Mouse (Mus musculus) lung, embryonic 15.5 days (tissue): ENCODE measurements at regions not wholly inside any gene's neighbourhood (a gene's known extent, or its start where the extent isn't known, plus 50 kb on each side); places are given as distances from the start of the nearest gene placed in this dataset.

ENCODE experiments used
- ATAC-seq: fragments of 200-750 bp; cut with Nextera tagmentation; 2 replicates; pipeline ENCODE4 v1.8.0; 2017; ENCODE audit warnings: moderate number of reproducible peaks, borderline replicate concordance; ENCODE audit not compliant: low FRiP score, low TSS enrichment; ENCODE audit errors: extremely low read depth
- H3K27ac ChIP-seq: fragments of 300-500 bp; sonication (generic); 2 replicates; pipeline ENCODE4 v1.5.1; 2015; ENCODE audit warnings: moderate library complexity, mild to moderate bottlenecking, inconsistent platforms
- H3K27me3 ChIP-seq: fragments of 300-500 bp; sonication (generic); 2 replicates; pipeline ENCODE4 v1.6.1; 2015; ENCODE audit warnings: inconsistent platforms
- H3K36me3 ChIP-seq: fragments of 300-500 bp; sonication (generic); 2 replicates; pipeline ENCODE4 v1.6.1; 2015; ENCODE audit warnings: inconsistent platforms
- H3K4me1 ChIP-seq: fragments of 300-500 bp; sonication (generic); 2 replicates; pipeline ENCODE4 v1.6.1; 2015; ENCODE audit warnings: inconsistent platforms
- H3K4me2 ChIP-seq: fragments of 300-500 bp; sonication (generic); 2 replicates; pipeline ENCODE4 v1.6.1; 2015; ENCODE audit warnings: inconsistent platforms, mild to moderate bottlenecking, moderate library complexity
- H3K4me3 ChIP-seq: fragments of 300-500 bp; sonication (generic); 2 replicates; pipeline ENCODE4 v1.5.1; 2015; ENCODE audit warnings: mild to moderate bottlenecking, inconsistent platforms
- H3K9ac ChIP-seq: fragments of 300-500 bp; sonication (generic); 2 replicates; pipeline ENCODE4 v1.6.1; 2015; ENCODE audit warnings: inconsistent platforms
- H3K9me3 ChIP-seq: fragments of 300-500 bp; sonication (generic); 2 replicates; pipeline ENCODE4 v1.6.1; 2016; ENCODE audit warnings: inconsistent platforms
- WGBS: fragments of 180-500 bp; shearing (Covaris S2); methylation state at CpG from one replicate; pipeline ENCODE4 v1.1.7; 2015; 5-methylcytosine and 5-hydroxymethylcytosine counted together

GRCm38 (mm10) chr15:86566111-86566510 lies 351.9 kb downstream of the Tbc1d22a start:
- no peak overlapping the region for H3K4me3 ChIP-seq
- WGBS: 61% methylated on average over 3 of the region's 3 CpGs
- no peak for ATAC-seq
- H3K4me1 ChIP-seq: no peaks in the 10 kb centered on the region
- H3K36me3 ChIP-seq: no peaks in the 10 kb centered on the region
- H3K4me2 ChIP-seq: no peak overlapping the region
- no peaks in the 10 kb centered on the region for H3K27me3 ChIP-seq
- no peak overlapping the region for H3K9ac ChIP-seq
- H3K9me3 ChIP-seq: no peaks in the 10 kb centered on the region
- H3K27ac ChIP-seq: no peak overlapping the region

GRCm38 (mm10) chr15:86574311-86574710 lies 360.1 kb downstream of the Tbc1d22a start:
- no peaks in the 10 kb centered on the region for H3K4me1 ChIP-seq
- no peak overlapping the region for H3K4me2 ChIP-seq
- no peaks in the 10 kb centered on the region for H3K36me3 ChIP-seq
- no peaks in the 10 kb centered on the region for H3K9me3 ChIP-seq
- no peaks in the 10 kb centered on the region for H3K27me3 ChIP-seq
- WGBS: 66% methylated on average over 5 of the region's 5 CpGs
- no peak overlapping the region for H3K4me3 ChIP-seq
- H3K9ac ChIP-seq: no peak overlapping the region
- no peak for ATAC-seq
- no peak overlapping the region for H3K27ac ChIP-seq

- Histone ChIP-seq H3K9ac (no peak overlapping the region), H3K4me3 (no peak overlapping the region), H3K4me1 (no peaks in the 10 kb centered on the region), H3K36me3 (no peaks in the 10 kb centered on the region), H3K27me3 (no peaks in the 10 kb centered on the region), H3K9me3 (no peaks in the 10 kb centered on the region), H3K27ac (no peak overlapping the region), H3K4me2 (no peak overlapping the region)
- 34% methylated on average over 5 of the region's 5 CpGs for WGBS
- ATAC-seq: no peak
These were observed 362.4 kb downstream of the Tbc1d22a start for GRCm38 (mm10) chr15:86576666-86577065.

GRCm38 (mm10) chr15:86578689-86579088 lies 364.4 kb downstream of the Tbc1d22a start:
- Histone ChIP-seq H3K4me1 (no peaks in the 10 kb centered on the region), H3K4me3 (no peak overlapping the region), H3K9ac (no peak overlapping the region), H3K27ac (no peak overlapping the region), H3K27me3 (no peaks in the 10 kb centered on the region), H3K9me3 (no peaks in the 10 kb centered on the region), H3K36me3 (no peaks in the 10 kb centered on the region), H3K4me2 (no peak overlapping the region)
- WGBS: 77% methylated on average over 16 of the region's 16 CpGs
- no peak for ATAC-seq

GRCm38 (mm10) chr15:86582240-86583090 lies 368.2 kb downstream of the Tbc1d22a start:
- ATAC-seq: no peak
- Histone ChIP-seq H3K4me3 (no peak overlapping the region), H3K9ac (no peak overlapping the region), H3K36me3 (no peaks in the 10 kb centered on the region), H3K4me1 (no peaks in the 10 kb centered on the region), H3K9me3 (no peaks in the 10 kb centered on the region), H3K27me3 (no peaks in the 10 kb centered on the region), H3K27ac (no peak overlapping the region), H3K4me2 (no peak overlapping the region)
- 62% methylated on average over 7 of the region's 7 CpGs for WGBS

GRCm38 (mm10) chr15:86585716-86586115 lies 371.5 kb downstream of the Tbc1d22a start:
- Histone ChIP-seq H3K27ac (no peak overlapping the region), H3K27me3 (no peaks in the 10 kb centered on the region), H3K9me3 (no peaks in the 10 kb centered on the region), H3K4me2 (no peak overlapping the region), H3K36me3 (no peaks in the 10 kb centered on the region), H3K4me1 (no peaks in the 10 kb centered on the region), H3K4me3 (no peak overlapping the region), H3K9ac (no peak overlapping the region)
- ATAC-seq: no peak
- WGBS: 76% methylated on average over 4 of the region's 4 CpGs

- no peak overlapping the region for H3K9ac ChIP-seq
- H3K4me3 ChIP-seq: no peak overlapping the region
- WGBS: 61% methylated on average over 6 of the region's 6 CpGs
- H3K36me3 ChIP-seq: no peaks in the 10 kb centered on the region
- no peak overlapping the region for H3K4me2 ChIP-seq
- H3K27ac ChIP-seq: no peak overlapping the region
- no peaks in the 10 kb centered on the region for H3K27me3 ChIP-seq
- H3K9me3 ChIP-seq: no peaks in the 10 kb centered on the region
- no peak for ATAC-seq
- H3K4me1 ChIP-seq: no peaks in the 10 kb centered on the region
These were observed 372.9 kb downstream of the Tbc1d22a start for GRCm38 (mm10) chr15:86587209-86587608.

- Histone ChIP-seq H3K27ac (no peak overlapping the region), H3K36me3 (no peaks in the 10 kb centered on the region), H3K9me3 (no peaks in the 10 kb centered on the region), H3K4me1 (no peaks in the 10 kb centered on the region), H3K27me3 (no peaks in the 10 kb centered on the region), H3K4me3 (no peak overlapping the region), H3K4me2 (no peak overlapping the region), H3K9ac (no peak overlapping the region)
- no peak for ATAC-seq
- 71% methylated on average over 7 of the region's 7 CpGs for WGBS
These were observed 375.8 kb downstream of the Tbc1d22a start for GRCm38 (mm10) chr15:86590033-86590432.

- Histone ChIP-seq H3K9me3 (no peaks in the 10 kb centered on the region), H3K36me3 (no peaks in the 10 kb centered on the region), H3K4me2 (no peak overlapping the region), H3K4me1 (no peaks in the 10 kb centered on the region), H3K27ac (no peak overlapping the region), H3K27me3 (no peaks in the 10 kb centered on the region), H3K9ac (no peak overlapping the region), H3K4me3 (no peak overlapping the region)
- 77% methylated on average over 5 of the region's 5 CpGs for WGBS
- ATAC-seq: no peak
These were observed 376.6 kb downstream of the Tbc1d22a start for GRCm38 (mm10) chr15:86590896-86591295.

GRCm38 (mm10) chr15:86593404-86593803 lies 379.1 kb downstream of the Tbc1d22a start:
- Histone ChIP-seq H3K9me3 (no peaks in the 10 kb centered on the region), H3K9ac (no peak overlapping the region), H3K4me2 (no peak overlapping the region), H3K4me1 (no peaks in the 10 kb centered on the region), H3K27ac (no peak overlapping the region), H3K36me3 (no peaks in the 10 kb centered on the region), H3K27me3 (no peaks in the 10 kb centered on the region), H3K4me3 (no peak overlapping the region)
- WGBS: 43% methylated on average over 6 of the region's 6 CpGs
- ATAC-seq: no peak

- Histone ChIP-seq H3K27ac (no peak overlapping the region), H3K9me3 (no peaks in the 10 kb centered on the region), H3K4me2 (no peak overlapping the region), H3K4me1 (no peaks in the 10 kb centered on the region), H3K36me3 (no peaks in the 10 kb centered on the region), H3K9ac (no peak overlapping the region), H3K4me3 (no peak overlapping the region), H3K27me3 (no peaks in the 10 kb centered on the region)
- ATAC-seq: no peak
These were observed 392.2 kb downstream of the Tbc1d22a start for GRCm38 (mm10) chr15:86606411-86606810.

- no peak overlapping the region for H3K4me3 ChIP-seq
- no peak overlapping the region for H3K9ac ChIP-seq
- H3K4me2 ChIP-seq: no peak overlapping the region
- H3K27me3 ChIP-seq: no peaks in the 10 kb centered on the region
- 87% methylated on average over 6 of the region's 6 CpGs for WGBS
- H3K27ac ChIP-seq: no peak overlapping the region
- no peak for ATAC-seq
- no peaks in the 10 kb centered on the region for H3K4me1 ChIP-seq
- no peaks in the 10 kb centered on the region for H3K36me3 ChIP-seq
- no peaks in the 10 kb centered on the region for H3K9me3 ChIP-seq
These were observed 395.4 kb downstream of the Tbc1d22a start for GRCm38 (mm10) chr15:86609692-86610091.

- Histone ChIP-seq H3K9ac (no peak overlapping the region), H3K27ac (no peak overlapping the region), H3K27me3 (no peaks in the 10 kb centered on the region), H3K4me3 (no peak overlapping the region), H3K36me3 (no peaks in the 10 kb centered on the region), H3K4me2 (no peak overlapping the region), H3K9me3 (no peaks in the 10 kb centered on the region), H3K4me1 (no peaks in the 10 kb centered on the region)
- ATAC-seq: no peak
- WGBS: 44% methylated on average over 5 of the region's 5 CpGs
These were observed 417.1 kb downstream of the Tbc1d22a start for GRCm38 (mm10) chr15:86631376-86631775.
